In the genomic region with DNA sequence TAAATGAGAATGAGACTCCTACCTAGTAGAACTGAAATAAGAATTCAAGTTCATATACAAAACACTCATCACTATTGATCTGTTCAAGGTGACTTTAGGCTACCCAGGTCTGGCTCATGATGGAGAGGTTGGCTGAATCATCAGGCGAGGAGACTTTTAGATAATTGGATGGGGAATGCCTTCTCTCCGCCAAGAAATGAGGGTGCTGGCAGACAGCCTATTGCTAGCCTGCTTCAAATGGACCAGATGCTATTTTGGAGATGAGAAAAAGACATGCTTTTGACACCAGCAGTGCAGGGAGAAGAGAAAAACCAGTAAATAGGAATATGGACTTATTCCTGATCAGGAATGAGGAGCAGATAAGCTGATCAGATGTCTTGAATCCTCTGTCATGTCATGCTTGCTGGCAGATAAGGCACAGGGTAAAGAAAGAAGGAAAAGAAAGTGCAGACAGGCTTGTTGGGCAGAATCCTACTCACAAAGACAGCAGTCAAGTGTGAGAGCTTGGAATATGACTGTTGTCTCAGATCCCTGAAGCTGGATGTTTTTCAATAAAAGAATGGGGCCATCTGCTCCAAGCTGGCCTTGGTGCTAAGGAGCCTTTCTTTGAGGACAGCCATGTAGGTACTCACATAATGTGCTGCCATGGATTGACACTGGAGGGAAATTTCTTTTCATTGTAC, we compare ENCODE assay signal across 8 mouse cellular contexts. TPM values are rescaled to one million over a fixed set of nuclear protein-coding genes. Genes with fewer than 3 reads are reported as not detected.
A peak's percentile ranks its signal among the peaks of the same experiment; 100 is the strongest.
DNase-seq lines count a peak whose midpoint lies in the region; ATAC-seq lines count a peak whose summit lies in the region.

No protein-coding gene starts in this region.

- ATAC-seq in forebrain, embryonic 13.5 days, result no peak
- ATAC-seq in intestine, embryonic 16.5 days, result no peak

- WGBS in forebrain, embryonic 13.5 days, result 60% methylated on average over 2 of the region's 2 CpGs
- 80% methylated on average over 2 of the region's 2 CpGs for WGBS in forebrain, embryonic 10.5 days
- WGBS in intestine, embryonic 16.5 days, result 53% methylated on average over 2 of the region's 2 CpGs

- no peaks in the 10 kb centered on the region for H3K9me3 ChIP-seq in forebrain, embryonic 13.5 days (replicated peaks)
- H3K9me3 ChIP-seq in forebrain, embryonic 10.5 days, result no peaks in the 10 kb centered on the region
- H3K9me3 ChIP-seq in intestine, embryonic 16.5 days (ENCODE audit: control insufficient read depth, low read length), result no peaks in the 10 kb centered on the region

- DNase-seq in forebrain, embryonic 10.5 days (ENCODE audit: extremely low spot score, low spot score), result no peak
- DNase-seq in cerebellum, adult 9-11 months, result peak; percentile 93
- DNase-seq in heart, postnatal 4 days, result peak; percentile 43
- peak; percentile 14 for DNase-seq in lung, postnatal 25 days (ENCODE audit: low spot score)
- no peak for DNase-seq in kidney, adult 9 months
- DNase-seq in T-cell, adult 2 months (ENCODE audit: low spot score), result no peak

- no peak overlapping the region; the same call in 1 of the 2 replicates for H3K4me2 ChIP-seq in forebrain, embryonic 13.5 days
- H3K4me2 ChIP-seq in intestine, embryonic 16.5 days (ENCODE audit: low read depth, low read length), result no peak overlapping the region

- H3K4me1 ChIP-seq in forebrain, embryonic 13.5 days, result peaks cover 55% of the 10 kb centered on the region
- peaks cover 36% of the 10 kb centered on the region for H3K4me1 ChIP-seq in forebrain, embryonic 10.5 days
- peaks cover 10% of the 10 kb centered on the region for H3K4me1 ChIP-seq in intestine, embryonic 16.5 days (ENCODE audit: control insufficient read depth, insufficient read depth, low read length)

- no peaks in the 10 kb centered on the region for H3K27me3 ChIP-seq in forebrain, embryonic 13.5 days
- H3K27me3 ChIP-seq in forebrain, embryonic 10.5 days (ENCODE audit: poor library complexity, severe bottlenecking), result no peaks in the 10 kb centered on the region
- no peaks in the 10 kb centered on the region for H3K27me3 ChIP-seq in intestine, embryonic 16.5 days (replicated peaks; ENCODE audit: control insufficient read depth, insufficient read depth, low read length)

- no peak overlapping the region for H3K9ac ChIP-seq in forebrain, embryonic 13.5 days
- H3K9ac ChIP-seq in intestine, embryonic 16.5 days (ENCODE audit: low read depth, low read length), result no peak overlapping the region

- no peak overlapping the region for H3K4me3 ChIP-seq in forebrain, embryonic 13.5 days
- H3K4me3 ChIP-seq in forebrain, embryonic 10.5 days, result no peak overlapping the region
- no peak overlapping the region for H3K4me3 ChIP-seq in intestine, embryonic 16.5 days (ENCODE audit: low read length)

- peak overlapping the region; percentile 87 for H3K27ac ChIP-seq in forebrain, embryonic 13.5 days
- no peak overlapping the region for H3K27ac ChIP-seq in forebrain, embryonic 10.5 days
- H3K27ac ChIP-seq in intestine, embryonic 16.5 days (ENCODE audit: low read length), result no peak overlapping the region

- H3K36me3 ChIP-seq in forebrain, embryonic 13.5 days (ENCODE audit: poor library complexity, severe bottlenecking), result no peaks in the 10 kb centered on the region
- H3K36me3 ChIP-seq in forebrain, embryonic 10.5 days (replicated peaks), result no peaks in the 10 kb centered on the region
- no peaks in the 10 kb centered on the region for H3K36me3 ChIP-seq in intestine, embryonic 16.5 days (ENCODE audit: control insufficient read depth, insufficient read depth, low read length)

RNA-seq across cellular contexts. Expression of gene Syn2, which starts 9.9 kb away (rescaled TPM):
- 15.6 and 18.3 TPM in 2 replicates for polyA plus RNA-seq in forebrain, embryonic 13.5 days (2015; fragmentation: Nextera tagmentation; extraction: Ambion mirVana)
- polyA plus RNA-seq in forebrain, embryonic 10.5 days (2016; fragmentation: Nextera tagmentation; extraction: Ambion mirVana), result 0.27 and 0.63 TPM in 2 replicates
- total RNA-seq in heart, postnatal 4 days (2021), result 1 to 10 TPM; 3.2 to 4.0 TPM
- 0.89 and 1.9 TPM in 2 replicates for polyA plus RNA-seq in intestine, embryonic 16.5 days (2015; fragmentation: Nextera tagmentation; extraction: Ambion mirVana)

Comparison
In these comparisons a context has a peak if more than half of its experiments do, and no peak if none do; other contexts are left out.
1. DNase-seq: peak in cerebellum, adult 9-11 months (single experiment), heart, postnatal 4 days (single experiment) and lung, postnatal 25 days (single experiment); none in forebrain, embryonic 10.5 days (single experiment), kidney, adult 9 months (single experiment) and T-cell, adult 2 months (single experiment).